Mouse (Mus musculus) ES-E14 (cell line): ENCODE measurements at regions not wholly inside any gene's neighbourhood (a gene's known extent, or its start where the extent isn't known, plus 50 kb on each side); places are given as distances from the start of the nearest gene placed in this dataset.

Experiments used
- DNase-seq: peaks from one replicate; pipeline ENCODE4 v3.0.0-alpha.2; 2013; ENCODE audit warnings: low read depth, low spot score
- H3K27ac ChIP-seq: 2 replicates; pipeline ENCODE4 v1.5.1; 2012; ENCODE audit warnings: low read depth, mild to moderate bottlenecking, low read length, moderate library complexity, mixed read lengths; ENCODE audit not compliant: poor library complexity, insufficient read depth, severe bottlenecking
- H3K36me3 ChIP-seq: 2 replicates; pipeline ENCODE4 v1.6.1; 2012; ENCODE audit warnings: mild to moderate bottlenecking, low read length, moderate library complexity, mixed read lengths; ENCODE audit not compliant: control insufficient read depth, poor library complexity, insufficient read depth, severe bottlenecking
- H3K4me1 ChIP-seq, 2 experiments: fragments of 150-350 bp in 1 of 2; sonication (generic) in 1 of 2; 2 replicates each; pipeline ENCODE4 v1.6.1; 2012; ENCODE audit warnings: low read length in 2 of 2, mild to moderate bottlenecking in 1 of 2, mixed read lengths in 1 of 2; ENCODE audit not compliant: control insufficient read depth in 2 of 2, insufficient read depth in 2 of 2, poor library complexity in 1 of 2
- H3K4me3 ChIP-seq, 2 experiments: fragments of 150-350 bp in 1 of 2; sonication (generic) in 1 of 2; 2 replicates each; pipeline ENCODE4 v1.5.1; 2012; ENCODE audit warnings: low read length in 2 of 2, low read depth in 1 of 2, mild to moderate bottlenecking in 1 of 2, mixed read lengths in 1 of 2; ENCODE audit not compliant: insufficient read depth in 1 of 2, poor library complexity in 1 of 2, severe bottlenecking in 1 of 2
- H3K9ac ChIP-seq: 2 replicates; pipeline ENCODE4 v1.6.1; 2012; ENCODE audit warnings: low read depth, mild to moderate bottlenecking, low read length, mixed read lengths; ENCODE audit not compliant: poor library complexity, insufficient read depth, severe bottlenecking
- H3K9me3 ChIP-seq: fragments of 150-350 bp; sonication (generic); 2 replicates; pipeline ENCODE4 v1.6.1; 2012; ENCODE audit warnings: low read depth, mild to moderate bottlenecking, low read length; ENCODE audit not compliant: control insufficient read depth, insufficient read depth
- CHD2 ChIP-seq: IDR thresholded peaks from 2 replicates; pipeline ENCODE4 v1.6.1; 2014; ENCODE audit warnings: mild to moderate bottlenecking, low read depth, low read length, inconsistent platforms
- HCFC1 ChIP-seq: IDR thresholded peaks from 2 replicates; pipeline ENCODE4 v1.6.1; 2012; ENCODE audit warnings: low read length, inconsistent platforms, borderline replicate concordance; ENCODE audit not compliant: insufficient read depth
- MAFK ChIP-seq: IDR thresholded peaks from 2 replicates; pipeline ENCODE4 v1.6.1; 2014; ENCODE audit warnings: mild to moderate bottlenecking, low read depth, low read length, inconsistent platforms; ENCODE audit not compliant: insufficient read depth
- ZC3H11A ChIP-seq: IDR thresholded peaks from 2 replicates; pipeline ENCODE4 v1.6.1; 2012; ENCODE audit warnings: low read depth, mild to moderate bottlenecking, inconsistent platforms, low read length, borderline replicate concordance
- ZNF384 ChIP-seq: IDR thresholded peaks from 2 replicates; pipeline ENCODE4 v1.6.1; 2012; ENCODE audit warnings: low read depth, low read length, inconsistent platforms
- in situ Hi-C, 2 experiments: fragments of 600-800 bp; cut with MboI; formaldehyde crosslinking; loops; one replicate each; pipeline ENCODE4 v1.15.1; 2025; ENCODE audit warnings: low sequenced_read_pairs in 2 of 2, inconsistent platforms in 1 of 2; ENCODE audit not compliant: unreplicated experiment in 2 of 2

- no peaks in the 10 kb centered on the region for H3K4me1 ChIP-seq
- no peak for DNase-seq
- H3K9me3 ChIP-seq: no peaks in the 10 kb centered on the region
- TF ChIP-seq HCFC1 (no peak), CHD2 (no peak), ZC3H11A (no peak), MAFK (no peak), ZNF384 (no peak)
- H3K9ac ChIP-seq: no peak overlapping the region
- no peaks in the 10 kb centered on the region for H3K36me3 ChIP-seq
- H3K4me3 ChIP-seq: no peak overlapping the region
- in situ Hi-C loops: no loop called here
- no peak overlapping the region for H3K27ac ChIP-seq
These were observed 128.5 kb upstream of the Zfp618 start for GRCm38 (mm10) chr4:62836875-62837274.

DNA sequence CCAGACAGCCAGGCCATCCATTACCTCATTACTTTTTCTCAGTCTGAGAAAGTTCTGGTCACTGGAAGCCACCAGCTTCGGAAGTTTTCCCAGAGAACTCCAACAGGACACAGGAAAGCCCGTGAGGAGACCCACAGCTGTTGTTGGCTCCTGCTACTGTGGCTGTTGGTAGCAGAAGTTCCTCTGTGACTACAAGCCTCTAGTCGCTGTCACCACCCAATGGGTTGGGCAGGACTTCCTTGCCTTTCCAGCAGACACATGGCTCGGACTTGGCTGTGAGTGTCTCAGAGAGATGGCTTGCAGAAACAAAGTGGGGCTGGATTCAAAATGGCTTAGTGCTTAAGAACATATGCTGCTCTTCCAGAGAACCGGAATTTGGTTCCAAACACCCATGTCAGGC is 114.8 kb upstream of the Zfp618 start:
- no peak overlapping the region for H3K4me3 ChIP-seq
- no peaks in the 10 kb centered on the region for H3K36me3 ChIP-seq
- no peak overlapping the region for H3K9ac ChIP-seq
- in situ Hi-C loops: no loop called here
- TF ChIP-seq MAFK (no peak), CHD2 (no peak), HCFC1 (no peak), ZNF384 (no peak), ZC3H11A (no peak)
- no peak for DNase-seq
- H3K27ac ChIP-seq: no peak overlapping the region
- no peaks in the 10 kb centered on the region for H3K9me3 ChIP-seq
- no peaks in the 10 kb centered on the region; a peak in 1 of 4 replicates for H3K4me1 ChIP-seq

DNA sequence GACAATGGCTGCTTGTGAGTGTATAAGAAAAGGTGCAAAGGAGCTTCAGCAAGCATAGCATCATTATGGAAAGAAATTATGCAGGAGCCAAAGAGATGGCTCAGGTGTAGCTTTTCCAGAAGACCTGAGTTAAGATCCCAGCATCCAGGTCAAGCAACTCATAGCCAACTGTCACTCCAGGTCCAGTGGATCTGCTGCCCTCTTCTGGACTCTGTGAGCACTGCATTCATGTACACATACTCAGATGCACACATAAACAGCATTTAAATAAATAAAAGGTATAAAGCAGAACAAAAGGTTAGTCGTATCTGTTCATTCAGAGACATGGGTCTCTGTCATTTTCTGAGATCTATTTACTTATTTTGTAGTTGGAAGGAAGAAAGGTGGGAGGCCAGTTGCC is 112.0 kb upstream of the Zfp618 start:
- no peak for TF ChIP-seq ZNF384
- TF ChIP-seq ZC3H11A: no peak
- TF ChIP-seq HCFC1: no peak
- TF ChIP-seq CHD2: no peak
- no peak for TF ChIP-seq MAFK
- H3K4me1 ChIP-seq: no peaks in the 10 kb centered on the region; a peak in 1 of 4 replicates
- H3K4me3 ChIP-seq: no peak overlapping the region
- H3K9ac ChIP-seq: no peak overlapping the region
- no peaks in the 10 kb centered on the region for H3K36me3 ChIP-seq
- peak; percentile 27 for DNase-seq
- H3K9me3 ChIP-seq: no peaks in the 10 kb centered on the region
- H3K27ac ChIP-seq: no peak overlapping the region
- in situ Hi-C loops: no loop called here

- H3K36me3 ChIP-seq: no peaks in the 10 kb centered on the region
- H3K4me3 ChIP-seq: no peak overlapping the region
- no peak overlapping the region for H3K9ac ChIP-seq
- in situ Hi-C loops: no loop called here
- no peaks in the 10 kb centered on the region for H3K4me1 ChIP-seq
- no peaks in the 10 kb centered on the region for H3K9me3 ChIP-seq
- no peak for DNase-seq
- H3K27ac ChIP-seq: no peak overlapping the region
- TF ChIP-seq MAFK (no peak), ZC3H11A (no peak), ZNF384 (no peak), HCFC1 (no peak), CHD2 (no peak)
These were observed 109.0 kb upstream of the Zfp618 start for GRCm38 (mm10) chr4:62856406-62856805.

- Histone ChIP-seq H3K9ac (no peak overlapping the region), H3K9me3 (no peaks in the 10 kb centered on the region), H3K4me3 (no peak overlapping the region), H3K27ac (no peak overlapping the region), H3K4me1 (no peaks in the 10 kb centered on the region), H3K36me3 (no peaks in the 10 kb centered on the region)
- in situ Hi-C loops: no loop called here
- TF ChIP-seq CHD2 (no peak), ZNF384 (no peak), MAFK (no peak), ZC3H11A (no peak)
- DNase-seq: no peak
These were observed 102.6 kb upstream of the Zfp618 start for GRCm38 (mm10) chr4:62862756-62863155.
